In the genomic region with DNA sequence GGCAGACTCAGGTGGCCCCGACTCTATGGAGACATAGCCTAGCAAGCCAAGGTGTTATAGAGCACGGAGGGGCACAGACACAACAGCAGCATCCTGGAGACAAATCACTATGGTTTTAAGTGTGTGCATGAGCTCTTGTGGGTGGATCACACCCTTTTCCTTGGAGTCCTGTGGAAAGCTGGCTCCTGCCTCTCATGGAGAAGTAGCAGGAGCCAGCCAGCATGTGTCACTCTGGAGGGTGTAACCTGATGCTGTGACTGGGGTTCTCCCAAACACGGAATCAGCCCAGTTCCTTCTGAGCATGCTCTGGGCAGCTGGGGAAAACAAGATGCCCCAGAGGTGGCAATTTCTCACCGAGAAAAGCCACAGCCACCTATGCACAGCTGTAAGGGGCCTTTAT, we compare ENCODE assay signal across 11 mouse cellular contexts.
"Had no signal": no experiment of that assay in that cellular context is flagged by ENCODE, and none has a peak within 500 bp of the region (broad histone marks: within the 10 kb centered on the region; RNA-seq: fewer than 3 reads in every experiment).

No protein-coding gene starts in this region.

- DNase-seq: lung, adult 18-20 months; lung, embryonic 14.5 days; lung, postnatal 14 days; lung, postnatal 36 days; midbrain, embryonic 14.5 days; retina, postnatal 1 day; right cerebral cortex, postnatal 4 days; spleen, adult 18-20 months; thymus, adult 18-20 months; thymus, postnatal 14 days; thymus, postnatal 36 days had no signal
